Mouse (Mus musculus) macrophage (primary cell): ENCODE measurements around the gene Dcaf1. TPM values are rescaled to one million over a fixed set of nuclear protein-coding genes. Genes with fewer than 3 reads are reported as not detected.

Experiments
- H3K27ac ChIP-seq: fragments of 350-480 bp; formaldehyde crosslinking; 2 replicates; pipeline ENCODE4 v1.9.0; 2021
- H3K36me3 ChIP-seq: fragments of 350-480 bp; formaldehyde crosslinking; 2 replicates; pipeline ENCODE4 v1.9.0; 2021; ENCODE audit errors: inconsistent target
- H3K4me3 ChIP-seq: fragments of 350-480 bp; formaldehyde crosslinking; 2 replicates; pipeline ENCODE4 v1.9.0; 2021; ENCODE audit errors: inconsistent target
- H3K79me2 ChIP-seq: fragments of 350-480 bp; formaldehyde crosslinking; 2 replicates; pipeline ENCODE4 v1.9.0; 2021; ENCODE audit errors: inconsistent target
- WGBS: methylation state at CpG from one replicate; pipeline ENCODE4 v1.1.7; 2026; ENCODE audit warnings: inconsistent platforms; ENCODE audit not compliant: missing documents; 5-methylcytosine and 5-hydroxymethylcytosine counted together
- polyA plus RNA-seq: library from polyadenylated mRNA; stranded (reverse); fragments of 250-400 nt; gene quantifications from 3 replicates; pipeline ENCODE4 v1.2.4, GENCODE M21; 2018; ENCODE audit warnings: inconsistent platforms

Gene Dcaf1
- polyA plus RNA-seq, 1 experiment from 2014 or later, result 7.7 TPM

DNA sequence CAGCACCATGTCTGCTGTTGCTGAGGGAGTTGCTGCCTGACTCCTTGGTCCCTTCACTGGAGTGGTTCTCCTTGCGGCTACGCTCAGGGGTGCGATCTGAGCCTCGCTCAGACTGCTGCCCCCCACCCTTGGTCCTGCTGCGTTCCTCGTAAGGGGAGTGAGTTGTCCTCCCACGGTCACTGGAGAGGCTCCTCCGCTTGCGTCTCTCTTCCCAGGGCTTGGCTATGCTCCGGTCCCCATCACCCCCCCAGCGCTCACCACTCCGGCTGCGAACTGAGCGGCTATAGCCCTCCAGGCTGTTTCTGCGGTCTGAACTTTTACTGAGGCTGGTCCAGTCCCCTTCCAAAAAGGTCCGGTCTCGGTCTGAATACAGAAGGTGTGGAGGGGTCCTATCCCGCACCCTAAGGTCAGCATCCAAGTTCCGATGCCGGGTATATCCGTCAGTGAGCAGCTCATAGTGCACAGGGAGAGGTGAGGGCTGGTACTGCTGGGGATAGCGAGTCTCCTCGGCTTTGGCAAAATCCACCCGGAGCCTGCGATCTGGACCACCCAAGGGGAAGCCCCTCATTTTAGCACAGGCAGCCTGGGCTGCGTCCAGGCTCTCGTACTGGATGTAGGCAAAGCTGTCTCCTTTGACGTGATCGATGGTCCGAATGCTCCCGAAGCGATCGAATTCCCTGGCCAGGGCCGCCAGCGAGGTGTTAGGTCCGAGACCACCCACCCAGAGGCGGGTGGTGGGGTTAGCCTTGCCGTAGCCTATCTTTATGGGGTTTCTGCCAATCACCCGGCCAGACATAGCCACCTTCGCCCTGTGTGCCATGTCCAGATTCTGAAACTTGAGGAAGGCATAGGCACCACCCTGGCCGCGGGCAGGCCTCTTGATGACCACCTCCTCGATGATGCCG lies 63.6 kb downstream of the Dcaf1 start:
- Histone ChIP-seq H3K79me2 (peaks cover 33% of the 10 kb centered on the region), H3K27ac (no peak overlapping the region), H3K36me3 (peaks cover 22% of the 10 kb centered on the region; the same call in 1 of the 2 replicates), H3K4me3 (no peak overlapping the region)
- WGBS, result 85% methylated on average over 43 of the region's 44 CpGs

DNA sequence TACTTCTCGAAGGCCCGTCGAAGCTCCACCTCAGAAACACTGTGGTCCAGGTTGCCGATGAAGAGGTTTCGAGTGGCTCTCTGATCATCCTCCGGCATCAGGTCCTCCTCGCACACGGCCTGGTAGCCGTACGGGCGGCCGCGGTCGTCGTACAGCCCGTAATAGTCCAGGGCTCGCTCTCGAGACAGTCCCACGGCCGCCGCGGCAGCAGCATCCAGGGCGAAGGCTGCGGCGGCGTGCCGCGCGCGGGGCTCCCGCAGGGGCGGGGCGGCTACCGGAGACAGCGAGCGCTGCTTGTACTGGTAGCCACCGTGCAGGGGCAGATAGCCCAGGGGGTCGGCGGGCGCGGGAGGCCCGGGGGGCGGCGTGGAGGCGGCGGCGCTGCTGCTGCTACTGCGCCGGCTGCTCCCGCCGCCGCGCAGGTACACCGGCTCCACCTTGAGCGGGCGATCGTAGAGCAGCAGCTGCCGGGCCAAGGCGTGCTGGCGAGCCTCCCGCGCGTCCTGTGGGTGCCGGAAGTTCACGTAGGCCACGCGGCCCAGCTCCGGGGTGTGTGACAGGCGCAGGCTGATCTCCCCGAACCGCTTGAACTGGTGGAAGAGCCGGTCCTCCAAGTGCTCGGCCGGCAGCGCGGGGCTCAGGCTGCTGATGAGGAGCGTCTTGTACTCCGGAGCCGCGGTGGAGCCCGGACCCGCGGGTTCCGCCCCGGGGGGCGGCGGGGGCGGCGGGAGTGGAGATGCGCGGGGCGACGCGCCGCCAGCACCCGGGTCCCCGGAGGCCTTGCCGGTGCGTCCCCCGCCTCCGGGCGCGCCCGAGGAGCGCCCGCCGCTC lies 64.4 kb downstream of the Dcaf1 start:
- Histone ChIP-seq H3K79me2 (peaks cover 41% of the 10 kb centered on the region), H3K27ac (no peak overlapping the region), H3K36me3 (peaks cover 25% of the 10 kb centered on the region; the same call in 1 of the 2 replicates), H3K4me3 (no peak overlapping the region)
- WGBS, result 5% methylated on average over 89 of the region's 107 CpGs

DNA sequence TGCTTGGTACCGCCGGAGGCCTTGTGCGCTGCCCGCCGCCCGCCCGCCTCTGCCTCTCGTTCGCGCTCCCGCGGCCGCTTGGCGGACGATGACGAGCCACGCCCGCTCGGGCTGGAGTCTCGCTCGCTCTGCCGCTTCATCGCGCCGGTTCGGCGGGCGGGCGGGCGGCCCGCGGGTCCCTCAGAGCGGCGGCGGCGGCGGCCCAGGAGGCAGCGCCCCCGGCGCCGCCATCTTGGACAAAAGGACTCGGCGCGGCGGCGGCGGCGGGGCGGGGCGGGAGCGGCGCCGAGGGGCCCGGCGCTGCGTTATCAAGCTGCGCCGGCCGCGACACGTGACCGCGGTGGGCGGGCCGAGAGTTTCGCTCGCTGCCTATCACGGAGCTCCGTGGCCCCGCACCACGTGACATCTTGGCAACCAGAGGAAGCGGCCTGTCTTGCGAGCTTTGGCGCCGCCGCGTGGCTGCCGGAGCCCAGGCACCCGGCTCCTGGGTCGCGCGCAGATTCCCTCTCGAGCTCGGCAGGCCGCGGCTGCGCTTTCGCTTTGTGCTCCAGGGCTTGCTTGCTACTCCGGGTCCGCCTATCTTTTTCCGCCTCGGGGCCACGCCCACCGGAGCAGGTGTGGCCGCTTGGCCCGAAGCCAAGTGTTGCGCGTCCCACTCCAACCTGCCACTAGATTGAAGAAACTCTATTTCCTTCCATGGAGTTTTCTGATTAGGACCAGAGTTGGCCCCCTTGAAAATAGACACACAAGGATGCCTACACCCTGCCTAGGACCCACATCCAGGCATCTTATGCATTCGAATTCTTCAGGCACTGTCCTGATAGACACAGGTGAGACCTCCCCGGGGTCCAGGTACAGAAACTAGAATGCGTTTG lies 65.4 kb downstream of the Dcaf1 start, which contains the start of gene Rbm15b:
Gene Rbm15b, minus strand, starts transcription at position 601 of the 875 bp plus-strand sequence.
- no peak within 1 kb of the TSS for H3K27ac ChIP-seq
- H3K36me3 ChIP-seq, result peaks cover 25% of the 10 kb centered on the region; the same call in 1 of the 2 replicates
- 3% methylated on average over 80 of the region's 101 CpGs for WGBS
- H3K4me3 ChIP-seq, result peak within 1 kb of the TSS; percentile 10; the same call in 1 of the 2 replicates
- H3K79me2 ChIP-seq, result peaks cover 46% of the 10 kb centered on the region

DNA sequence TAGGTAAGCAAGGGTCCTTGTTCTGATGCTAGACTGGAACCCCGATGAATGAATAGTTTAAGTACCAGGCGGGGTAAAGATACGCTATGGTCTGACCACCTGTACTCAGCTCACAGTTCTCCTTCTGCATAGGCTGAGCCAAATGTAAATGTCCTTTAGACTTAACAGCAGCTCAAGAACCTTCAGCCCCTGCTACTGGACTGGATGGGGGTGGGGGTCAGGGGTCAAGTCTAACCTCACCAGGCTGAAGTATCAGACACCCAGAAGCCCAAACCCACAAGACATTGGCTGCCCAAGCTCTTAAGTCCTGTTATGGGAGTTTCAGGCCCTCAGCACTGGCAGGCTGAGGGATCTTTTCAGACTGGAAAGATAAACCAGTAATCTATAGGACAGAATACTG lies 66.7 kb downstream of the Dcaf1 start:
- peaks cover 46% of the 10 kb centered on the region for H3K79me2 ChIP-seq
- H3K27ac ChIP-seq, result no peak overlapping the region
- H3K4me3 ChIP-seq, result no peak overlapping the region
- H3K36me3 ChIP-seq, result peaks cover 22% of the 10 kb centered on the region; the same call in 1 of the 2 replicates
- 95% methylated on average over 3 of the region's 3 CpGs for WGBS

GRCm38 (mm10) chr9:106889321-106889720 lies 67.6 kb downstream of the Dcaf1 start:
- no peak overlapping the region for H3K27ac ChIP-seq
- peaks cover 45% of the 10 kb centered on the region for H3K79me2 ChIP-seq
- no peak overlapping the region for H3K4me3 ChIP-seq
- 83% methylated on average over 9 of the region's 9 CpGs for WGBS
- peaks cover 19% of the 10 kb centered on the region; the same call in 1 of the 2 replicates for H3K36me3 ChIP-seq

DNA sequence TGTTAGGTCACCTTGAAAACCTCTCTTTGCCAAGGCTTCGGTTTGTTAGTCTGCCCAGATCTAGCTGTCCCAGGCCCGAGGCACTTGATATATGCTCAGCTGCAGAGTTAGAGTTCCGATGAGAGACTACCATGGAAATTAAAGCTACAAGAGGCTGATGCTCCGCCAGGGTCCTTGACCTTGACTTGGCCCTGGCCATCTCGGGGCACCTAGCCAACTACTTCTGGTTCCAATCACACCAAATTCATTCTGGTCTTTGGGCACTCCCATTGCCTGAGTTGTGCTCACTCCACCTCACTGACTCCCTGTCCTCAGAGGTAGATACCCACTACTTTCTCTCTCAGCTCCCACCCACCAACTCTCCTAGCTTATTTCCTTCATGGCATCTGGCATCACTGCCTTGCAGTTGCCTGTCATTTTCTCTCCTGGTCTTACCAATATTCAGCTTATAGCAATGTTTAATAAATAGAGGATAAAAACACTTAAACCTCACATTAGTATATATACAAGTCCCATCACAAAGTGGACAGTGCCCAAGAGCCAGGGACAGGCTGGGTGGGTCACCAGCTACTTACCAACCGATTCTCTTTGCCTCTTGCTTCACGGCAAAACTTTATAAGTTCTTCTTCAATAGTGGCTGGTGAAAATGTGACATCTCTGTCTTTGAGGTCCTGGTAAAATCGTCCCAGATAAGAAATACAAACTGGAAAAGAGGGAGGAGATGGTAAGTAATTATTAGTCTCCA lies 69.0 kb downstream of the Dcaf1 start:
- peak overlapping the region; percentile 81 for H3K4me3 ChIP-seq
- H3K27ac ChIP-seq, result peak overlapping the region; percentile 77
- H3K79me2 ChIP-seq, result peaks cover 31% of the 10 kb centered on the region
- H3K36me3 ChIP-seq, result peaks cover 16% of the 10 kb centered on the region; the same call in 1 of the 2 replicates
- WGBS, result 78% methylated on average over 8 of the region's 8 CpGs

- peak overlapping the region; percentile 81 for H3K4me3 ChIP-seq
- H3K36me3 ChIP-seq, result peaks cover 16% of the 10 kb centered on the region; the same call in 1 of the 2 replicates
- peaks cover 30% of the 10 kb centered on the region for H3K79me2 ChIP-seq
- under 1% methylated on average over 16 of the region's 17 CpGs for WGBS
- H3K27ac ChIP-seq, result peak overlapping the region; percentile 77
These were observed 69.7 kb downstream of the Dcaf1 start for GRCm38 (mm10) chr9:106891341-106891741.

- Histone ChIP-seq H3K27ac (peak within 1 kb of the TSS; percentile 85), H3K79me2 (peaks cover 30% of the 10 kb centered on the region), H3K4me3 (peak within 1 kb of the TSS; percentile 81), H3K36me3 (peaks cover 16% of the 10 kb centered on the region; the same call in 1 of the 2 replicates)
- WGBS, result 1% methylated on average over 52 of the region's 59 CpGs
These were observed 70.3 kb downstream of the Dcaf1 start, which contains the start of gene Manf for GRCm38 (mm10) chr9:106891829-106892551. Gene Manf (minus strand): TSS chr9:106891979.

DNA sequence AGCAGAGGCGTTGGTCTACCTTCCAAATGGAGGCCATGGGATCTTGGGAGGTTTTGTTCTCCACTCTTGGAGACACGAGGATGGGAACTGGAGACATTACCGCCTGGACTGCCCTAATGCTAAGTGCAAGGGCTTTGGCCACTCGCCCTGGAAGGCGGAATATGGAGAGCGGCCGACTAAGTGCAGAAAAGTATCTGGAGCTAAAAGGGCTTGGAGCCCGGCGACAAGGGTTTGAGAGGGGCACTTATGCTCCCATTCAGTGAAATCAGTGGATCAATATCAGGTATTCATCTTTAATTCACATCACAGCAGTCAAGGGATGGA lies 70.8 kb downstream of the Dcaf1 start:
- Histone ChIP-seq H3K4me3 (peak overlapping the region; percentile 81), H3K79me2 (peaks cover 30% of the 10 kb centered on the region), H3K27ac (peak overlapping the region; percentile 85), H3K36me3 (peaks cover 16% of the 10 kb centered on the region; the same call in 1 of the 2 replicates)
- 0% methylated on average over 9 of the region's 9 CpGs for WGBS

DNA sequence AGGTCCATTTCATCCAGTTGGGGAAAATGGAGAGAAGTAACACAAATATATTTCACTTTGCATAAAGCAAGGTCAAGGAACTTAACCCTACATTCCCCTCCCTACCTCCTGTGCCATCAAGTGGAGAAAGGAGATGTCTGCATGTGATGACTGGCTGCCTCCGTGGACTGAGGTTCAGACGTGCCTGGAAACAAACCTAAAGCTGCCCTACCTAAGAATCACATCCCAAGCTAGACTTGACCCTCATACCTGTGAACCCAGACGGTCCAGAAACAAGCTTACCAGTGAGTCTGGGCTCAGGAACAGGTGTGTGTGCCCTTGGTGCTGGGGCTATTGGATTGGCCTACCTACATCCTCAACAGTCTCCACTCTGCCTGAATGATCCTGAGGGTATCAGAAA lies 71.7 kb downstream of the Dcaf1 start:
- 58% methylated on average over 3 of the region's 3 CpGs for WGBS
- H3K79me2 ChIP-seq, result peaks cover 30% of the 10 kb centered on the region
- H3K4me3 ChIP-seq, result no peak overlapping the region
- H3K36me3 ChIP-seq, result peaks cover 16% of the 10 kb centered on the region; the same call in 1 of the 2 replicates
- no peak overlapping the region for H3K27ac ChIP-seq

GRCm38 (mm10) chr9:106898901-106899300 lies 77.2 kb downstream of the Dcaf1 start:
- no peak overlapping the region for H3K4me3 ChIP-seq

DNA sequence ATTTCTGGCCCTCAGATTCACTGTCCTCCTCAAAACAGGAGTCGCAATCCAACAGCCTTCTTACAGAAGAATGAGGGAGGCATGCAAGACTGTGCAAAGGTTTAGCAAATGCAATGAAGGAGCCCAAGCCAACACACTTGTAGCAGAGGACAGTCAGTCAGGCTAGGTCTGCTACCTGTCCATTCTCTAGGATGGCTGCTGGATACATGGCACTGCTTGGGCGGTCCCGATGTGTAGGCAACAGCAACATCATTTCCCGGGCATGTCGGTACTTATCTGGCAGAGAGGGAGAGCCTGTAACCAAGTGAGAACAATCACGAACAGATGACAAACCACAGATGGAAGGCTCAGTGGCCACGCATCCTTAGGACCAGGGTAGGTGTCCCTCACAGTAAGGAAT lies 79.9 kb downstream of the Dcaf1 start:
- H3K36me3 ChIP-seq, result no peaks in the 10 kb centered on the region
- no peaks in the 10 kb centered on the region for H3K79me2 ChIP-seq
- no peak overlapping the region for H3K27ac ChIP-seq
- WGBS, result 94% methylated on average over 7 of the region's 7 CpGs
- no peak overlapping the region for H3K4me3 ChIP-seq

More at GRCm38 (mm10) chr9:106898901-106899300, 77.2 kb downstream of the Dcaf1 start:
- no peaks in the 10 kb centered on the region for H3K36me3 ChIP-seq
- H3K27ac ChIP-seq, result no peak overlapping the region
- WGBS, result 100% methylated on average over 1 of the region's 1 CpGs
- H3K79me2 ChIP-seq, result no peaks in the 10 kb centered on the region
